Mouse (Mus musculus) liver, adult 2 months (tissue): ENCODE measurements around the gene Vac14. TPM values are rescaled to one million over a fixed set of nuclear protein-coding genes. Genes with fewer than 3 reads are reported as not detected.

Experiments used
- DNase-seq: peaks from one replicate; pipeline ENCODE4 v3.0.0-alpha.2; 2011; ENCODE audit warnings: low read depth, low spot score; ENCODE audit errors: extremely low read depth
- H3K27ac ChIP-seq: fragments of 200-500 bp; replicated peaks from 2 replicates; pipeline ENCODE4 v1.5.1; 2012; ENCODE audit warnings: low read depth, mild to moderate bottlenecking, control low read depth, inconsistent platforms, low read length; ENCODE audit not compliant: insufficient read depth
- H3K27me3 ChIP-seq: fragments of 200-500 bp; 2 replicates; pipeline ENCODE4 v1.6.1; 2012; ENCODE audit warnings: mild to moderate bottlenecking, moderate library complexity, low read length, inconsistent platforms; ENCODE audit not compliant: control insufficient read depth, insufficient read depth
- H3K36me3 ChIP-seq: fragments of 200-500 bp; 2 replicates; pipeline ENCODE4 v1.6.1; 2012; ENCODE audit warnings: low read length, inconsistent platforms; ENCODE audit not compliant: control insufficient read depth, insufficient read depth
- H3K4me1 ChIP-seq: fragments of 200-500 bp; 2 replicates; pipeline ENCODE4 v1.6.1; 2011; ENCODE audit warnings: low read length; ENCODE audit not compliant: control insufficient read depth, insufficient read depth
- H3K4me3 ChIP-seq: fragments of 200-500 bp; 2 replicates; pipeline ENCODE4 v1.5.1; 2011; ENCODE audit warnings: low read depth, mild to moderate bottlenecking, control low read depth, low read length, moderate library complexity; ENCODE audit not compliant: insufficient read depth
- H3K79me2 ChIP-seq: fragments of 200-500 bp; 2 replicates; pipeline ENCODE4 v1.6.1; 2012; ENCODE audit warnings: inconsistent platforms, mild to moderate bottlenecking, low read length, moderate library complexity; ENCODE audit not compliant: control insufficient read depth, insufficient read depth
- H3K9ac ChIP-seq: fragments of 200-500 bp; 2 replicates; pipeline ENCODE4 v1.6.1; 2012; ENCODE audit warnings: low read depth, mild to moderate bottlenecking, control low read depth, inconsistent platforms, low read length
- CTCF ChIP-seq: fragments of 200-500 bp; IDR thresholded peaks from 2 replicates; pipeline ENCODE4 v1.5.1; 2011; ENCODE audit warnings: low read depth, low read length, control low read depth
- POLR2A ChIP-seq: fragments of 200-500 bp; IDR thresholded peaks from 2 replicates; pipeline ENCODE4 v1.6.1; 2011; ENCODE audit warnings: low read length, control low read depth; ENCODE audit not compliant: insufficient read depth; ENCODE audit errors: extremely low read depth
- WGBS: fragments of 180-500 bp; shearing (Covaris S2); methylation state at CpG from one replicate; pipeline ENCODE4 v1.1.7; 2018; 5-methylcytosine and 5-hydroxymethylcytosine counted together
- polyA plus RNA-seq: library from polyadenylated mRNA; depleted of rRNA; stranded (reverse); fragments of >200 nt; gene quantifications from 2 replicates; pipeline ENCODE4 v1.2.3, GENCODE M21; 2012
- total RNA-seq: library from RNA; depleted of rRNA; stranded (reverse); fragments of >200 nt; gene quantifications from 2 replicates; pipeline ENCODE4 v1.2.3, GENCODE M21; 2014

Gene Vac14
- total and polyA plus RNA-seq, 2 experiments = 6.7 to 25.0 TPM

- Histone ChIP-seq H3K9ac (no peak overlapping the region), H3K79me2 (no peaks in the 10 kb centered on the region), H3K4me3 (no peak overlapping the region), H3K27ac (no peak overlapping the region), H3K27me3 (no peaks in the 10 kb centered on the region), H3K36me3 (peaks cover 2% of the 10 kb centered on the region; the same call in 1 of the 2 replicates), H3K4me1 (no peaks in the 10 kb centered on the region)
- 94% methylated on average over 5 of the region's 5 CpGs for WGBS
- TF ChIP-seq POLR2A (no peak), CTCF (no peak)
- DNase-seq = no peak
These were observed 77.0 kb downstream of the Vac14 start for GRCm38 (mm10) chr8:110695431-110695830.

DNA sequence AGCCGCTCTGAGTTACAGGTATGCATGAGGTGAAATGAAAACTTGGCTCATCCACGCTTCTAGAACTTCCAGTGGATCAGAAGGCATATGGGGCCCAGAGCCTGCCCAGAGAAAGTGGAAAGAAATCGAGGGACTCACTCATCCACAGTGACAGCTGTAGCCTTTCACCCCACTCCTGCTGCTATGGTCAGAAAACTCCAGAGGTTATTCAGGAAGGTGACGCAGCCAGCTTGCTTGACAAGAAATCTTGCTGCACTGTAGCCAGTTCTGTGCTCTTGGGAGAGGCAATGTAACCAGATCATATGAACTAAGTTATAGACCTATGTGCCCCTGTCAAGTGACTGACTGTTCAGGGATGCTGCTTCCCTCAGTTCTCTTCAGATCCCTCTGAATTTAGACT lies 77.7 kb downstream of the Vac14 start:
- Histone ChIP-seq H3K4me1 (no peaks in the 10 kb centered on the region), H3K79me2 (no peaks in the 10 kb centered on the region), H3K27ac (no peak overlapping the region), H3K9ac (no peak overlapping the region), H3K4me3 (no peak overlapping the region), H3K36me3 (peaks cover 2% of the 10 kb centered on the region; the same call in 1 of the 2 replicates), H3K27me3 (no peaks in the 10 kb centered on the region)
- TF ChIP-seq POLR2A = no peak
- TF ChIP-seq CTCF = no peak
- 89% methylated on average over 4 of the region's 4 CpGs for WGBS
- no peak for DNase-seq

- no peak overlapping the region for H3K27ac ChIP-seq
- no peak for TF ChIP-seq POLR2A
- TF ChIP-seq CTCF = no peak
- peaks cover 2% of the 10 kb centered on the region; the same call in 1 of the 2 replicates for H3K36me3 ChIP-seq
- WGBS = 96% methylated on average over 5 of the region's 5 CpGs
- H3K4me3 ChIP-seq = no peak overlapping the region
- no peak overlapping the region for H3K9ac ChIP-seq
- H3K27me3 ChIP-seq = no peaks in the 10 kb centered on the region
- no peaks in the 10 kb centered on the region for H3K79me2 ChIP-seq
- DNase-seq = no peak
- H3K4me1 ChIP-seq = no peaks in the 10 kb centered on the region
These were observed 79.2 kb downstream of the Vac14 start for GRCm38 (mm10) chr8:110697571-110697970.

DNA sequence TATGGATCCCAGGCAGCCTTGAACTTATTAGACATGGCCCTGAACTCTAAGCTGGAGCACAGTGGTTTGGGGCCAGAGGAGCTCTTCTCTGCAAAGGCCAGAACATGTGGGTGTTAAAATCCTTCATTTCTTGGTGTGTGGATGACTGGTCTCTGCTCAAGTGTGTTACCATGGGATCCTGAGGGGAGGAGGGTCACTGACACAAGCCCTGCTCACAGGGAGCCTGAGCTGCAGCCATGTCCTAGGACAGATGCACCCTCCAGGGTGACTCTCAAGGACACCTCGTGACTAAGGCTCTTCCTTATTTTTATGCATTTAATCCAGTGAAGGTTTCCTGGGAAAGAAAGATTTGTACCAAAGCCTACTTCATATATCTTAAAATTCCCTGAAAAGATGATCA lies 79.7 kb downstream of the Vac14 start:
- no peak for DNase-seq
- 83% methylated on average over 1 of the region's 1 CpGs for WGBS
- H3K27ac ChIP-seq = no peak overlapping the region
- H3K4me3 ChIP-seq = no peak overlapping the region
- H3K4me1 ChIP-seq = no peaks in the 10 kb centered on the region
- no peaks in the 10 kb centered on the region for H3K79me2 ChIP-seq
- H3K9ac ChIP-seq = no peak overlapping the region
- no peak for TF ChIP-seq POLR2A
- TF ChIP-seq CTCF = no peak
- peaks cover 2% of the 10 kb centered on the region; the same call in 1 of the 2 replicates for H3K36me3 ChIP-seq
- H3K27me3 ChIP-seq = no peaks in the 10 kb centered on the region

DNA sequence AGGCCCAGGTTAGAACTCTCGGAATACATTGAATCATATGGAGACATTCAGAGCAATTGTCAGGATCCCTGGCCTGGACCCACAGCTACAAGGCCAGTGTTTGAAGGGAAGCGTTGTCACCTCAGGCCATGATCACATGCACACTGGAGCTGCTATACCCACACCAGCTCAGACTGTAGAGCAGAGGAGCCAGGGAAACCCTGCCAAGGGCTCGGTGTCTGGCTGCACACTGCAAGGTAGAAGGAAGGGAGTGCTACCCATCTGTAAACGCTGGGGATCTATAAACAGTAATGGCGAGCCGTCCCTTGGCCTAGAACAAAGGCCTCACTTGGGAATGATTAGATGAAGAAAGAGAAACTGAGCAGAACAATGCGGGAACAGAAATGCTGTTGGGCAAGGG lies 81.1 kb downstream of the Vac14 start:
- WGBS = 94% methylated on average over 7 of the region's 7 CpGs

GRCm38 (mm10) chr8:110700561-110700960 lies 82.2 kb downstream of the Vac14 start:
- no peaks in the 10 kb centered on the region for H3K4me1 ChIP-seq
- no peak for DNase-seq
- no peaks in the 10 kb centered on the region for H3K27me3 ChIP-seq
- H3K79me2 ChIP-seq = no peaks in the 10 kb centered on the region
- TF ChIP-seq POLR2A (no peak), CTCF (no peak)
- H3K27ac ChIP-seq = no peak overlapping the region
- H3K4me3 ChIP-seq = no peak overlapping the region
- no peak overlapping the region for H3K9ac ChIP-seq
- no peaks in the 10 kb centered on the region for H3K36me3 ChIP-seq
- WGBS = 93% methylated on average over 2 of the region's 2 CpGs

More for the DNA sequence above, 81.1 kb downstream of the Vac14 start:
- Histone ChIP-seq H3K36me3 (no peaks in the 10 kb centered on the region), H3K27me3 (no peaks in the 10 kb centered on the region), H3K79me2 (no peaks in the 10 kb centered on the region), H3K9ac (no peak overlapping the region), H3K4me3 (no peak overlapping the region), H3K4me1 (no peaks in the 10 kb centered on the region), H3K27ac (no peak overlapping the region)
- TF ChIP-seq POLR2A (no peak), CTCF (no peak)
- DNase-seq = no peak
